Mouse (Mus musculus): ENCODE measurements at regions not wholly inside any gene's neighbourhood (a gene's known extent, or its start where the extent isn't known, plus 50 kb on each side); places are given as distances from the start of the nearest gene placed in this dataset.

DNA sequence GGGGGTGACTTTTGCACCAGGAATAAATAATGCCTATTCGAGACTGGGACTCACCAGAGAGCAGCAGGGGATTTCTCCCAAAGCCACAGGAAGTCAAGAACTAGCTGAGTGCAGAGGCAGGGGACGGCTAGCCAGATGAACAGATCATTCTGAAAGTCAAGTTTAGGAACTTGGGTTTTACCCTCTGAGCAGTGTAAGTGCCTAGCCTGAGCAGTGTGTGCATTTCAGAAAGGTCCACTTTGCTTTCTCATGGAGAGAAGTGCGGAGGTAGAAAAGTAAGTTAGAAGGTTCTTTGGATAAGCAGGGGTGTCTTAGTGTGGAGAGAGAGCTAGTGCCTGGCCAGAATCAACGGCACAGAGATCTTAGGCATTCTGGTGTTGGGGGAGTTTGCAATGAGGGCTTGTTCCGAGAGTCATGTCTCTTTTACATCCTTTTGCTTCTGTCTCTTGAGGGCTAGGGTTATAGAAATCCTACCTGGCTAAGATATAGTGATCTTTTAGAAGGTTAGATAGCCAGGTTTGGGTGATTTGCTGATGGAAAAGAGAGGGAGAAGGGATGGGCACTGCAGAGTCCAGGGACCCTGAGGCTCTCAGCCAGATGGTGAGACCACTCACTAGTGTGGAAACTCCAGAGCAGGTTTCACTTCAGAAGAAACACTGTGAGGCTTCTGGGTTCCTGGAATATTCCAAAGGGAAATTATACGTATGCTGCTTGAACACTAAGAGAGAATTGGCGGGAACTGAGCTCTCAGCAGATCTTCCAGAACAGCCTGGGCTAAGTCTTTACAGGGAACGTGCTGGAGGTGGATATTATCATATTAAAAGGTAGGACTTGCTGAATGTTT lies 68.8 kb upstream of the Tgfbr2 start (continued):
- TF ChIP-seq ZNF384 (IDR thresholded peaks at IDR 0.05; ENCODE audit: low read depth, low read length) (no peak), MAFK (IDR thresholded peaks at IDR 0.05; ENCODE audit: insufficient replicate concordance, low read length) (0 out of 2 replicates have a peak, but pooled peaks have one; percentile 8), SIN3A (IDR thresholded peaks at IDR 0.05; ENCODE audit: low read length) (peak; percentile 80; the same call in 1 of the 2 replicates), BHLHE40 (IDR thresholded peaks at IDR 0.05; ENCODE audit: low read depth, low read length) (peak; percentile 73), USF2 (conservative IDR thresholded peaks at IDR 0.05; ENCODE audit: low read depth, low read length) (no peak), CHD1 (IDR thresholded peaks at IDR 0.05; ENCODE audit: low read depth, low read length) (peak; percentile 92), ETS1 (conservative IDR thresholded peaks at IDR 0.05; ENCODE audit: low read depth, low read length) (peak; percentile 82), GABPA (IDR thresholded peaks at IDR 0.05; ENCODE audit: insufficient replicate concordance, low read depth, low read length) (no peak), MYC (IDR thresholded peaks at IDR 0.05; ENCODE audit: low read depth, low read length) (peak; percentile 38; the same call in 1 of the 2 replicates), CTCF (conservative IDR thresholded peaks at IDR 0.05 in 1 of 2, IDR thresholded peaks at IDR 0.05 in 1 of 2; ENCODE audit: low read depth in 2 of 2, low read length in 2 of 2) (no peak), EP300 (IDR thresholded peaks at IDR 0.05; ENCODE audit: low read length) (peak; percentile 94), POLR2A (IDR thresholded peaks at IDR 0.05; ENCODE audit: low read depth, low read length) (peak; percentile 74), NELFE (IDR thresholded peaks at IDR 0.05; ENCODE audit: low read depth, low read length) (peak; percentile 82), PAX5 (IDR thresholded peaks at IDR 0.05; ENCODE audit: low read length) (no peak), E2F4 (IDR thresholded peaks at IDR 0.05; ENCODE audit: insufficient replicate concordance, low read depth, low read length) (peak; percentile 92), POLR2AphosphoS2 (IDR thresholded peaks at IDR 0.05; ENCODE audit: low read depth, low read length) (peak; percentile 84), TCF12 (IDR thresholded peaks at IDR 0.05; ENCODE audit: low read depth, low read length) (peak; percentile 96), CHD2 (IDR thresholded peaks at IDR 0.05; ENCODE audit: low read length) (peak; percentile 50), ZKSCAN1 (IDR thresholded peaks at IDR 0.05; ENCODE audit: borderline replicate concordance, low read depth, low read length) (no peak), SMC3 (IDR thresholded peaks at IDR 0.05; ENCODE audit: low read depth, low read length) (no peak; the same call in 1 of the 2 replicates)

DNA sequence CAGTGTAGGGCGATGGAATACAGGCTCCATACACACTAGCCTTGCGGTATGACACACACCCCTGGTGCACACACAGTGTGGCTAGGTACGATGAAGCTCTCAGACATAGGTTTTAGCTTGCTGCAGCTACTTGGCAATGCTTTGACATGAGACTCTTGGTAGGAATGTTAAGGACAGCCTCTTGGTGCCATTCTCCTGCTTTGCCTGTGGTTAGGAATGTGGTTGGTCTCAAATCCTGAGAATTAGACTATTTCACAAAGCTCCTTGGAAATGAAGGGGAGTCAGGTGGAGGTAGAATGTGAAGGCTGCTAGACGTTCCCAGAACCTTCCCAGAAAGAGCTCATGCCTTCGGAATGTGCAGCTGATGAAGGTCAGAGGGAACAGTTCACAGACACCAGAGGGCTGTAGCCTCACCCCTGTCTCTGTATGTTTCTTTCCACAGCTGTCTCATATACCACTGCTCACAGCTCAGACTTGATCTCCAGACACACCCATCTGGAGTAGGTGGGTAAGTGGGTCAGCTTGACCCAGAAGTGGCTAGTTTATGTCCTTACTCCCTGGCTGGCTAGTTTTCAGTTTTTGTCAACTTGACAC lies 66.9 kb upstream of the Tgfbr2 start:
- Histone ChIP-seq H3K36me3 (replicated peaks in 1 of 2; ENCODE audit: control insufficient read depth in 1 of 2, insufficient read depth in 1 of 2, low read length in 1 of 2) (peaks cover under 1 to 11% of the 10 kb centered on the region in 2 experiments), H3K4me2 (ENCODE audit: insufficient read depth, low read depth, poor library complexity, severe bottlenecking) (no peak overlapping the region), H3K79me2 (replicated peaks; ENCODE audit: control insufficient read depth, extremely low read depth, insufficient read depth, poor library complexity, severe bottlenecking) (peaks cover 16% of the 10 kb centered on the region), H3K9me3 (replicated peaks; ENCODE audit: low read length) (peaks cover 4% of the 10 kb centered on the region), H3K9ac (ENCODE audit: insufficient read depth, low read depth) (no peak overlapping the region), H3K27me3 (replicated peaks) (no peaks in the 10 kb centered on the region), H3K4me1 (ENCODE audit: control insufficient read depth in 1 of 2, insufficient read depth in 2 of 2) (peaks cover 19 to 40% of the 10 kb centered on the region in 2 experiments), H3K27ac (ENCODE audit: insufficient read depth, low read depth) (no peak overlapping the region), H3K4me3 (replicated peaks in 1 of 3; ENCODE audit: low read depth in 2 of 3, low read length in 2 of 3, poor library complexity in 1 of 3) (no peak overlapping the region)
- TF ChIP-seq TBP (conservative IDR thresholded peaks at IDR 0.05; ENCODE audit: low read depth, low read length): no peak
- TF ChIP-seq USF2 (conservative IDR thresholded peaks at IDR 0.05; ENCODE audit: low read depth, low read length): no peak
- no peak for TF ChIP-seq MEF2A (IDR thresholded peaks at IDR 0.05; ENCODE audit: borderline replicate concordance, low read depth, low read length)
- no peak for TF ChIP-seq ELF1 (IDR thresholded peaks at IDR 0.05; ENCODE audit: low read depth, low read length)
- TF ChIP-seq SMC3 (IDR thresholded peaks at IDR 0.05; ENCODE audit: low read depth, low read length): no peak
- no peak for TF ChIP-seq ZMIZ1 (IDR thresholded peaks at IDR 0.05; ENCODE audit: low read depth, low read length)
- TF ChIP-seq RAD21 (IDR thresholded peaks at IDR 0.05; ENCODE audit: low read depth, low read length): no peak
- TF ChIP-seq POLR2A (IDR thresholded peaks at IDR 0.05; ENCODE audit: low read depth, low read length): no peak
- no peak for TF ChIP-seq MYC (IDR thresholded peaks at IDR 0.05; ENCODE audit: low read depth, low read length)
- TF ChIP-seq EP300 (IDR thresholded peaks at IDR 0.05; ENCODE audit: low read length): no peak
- no peak for TF ChIP-seq JUND (conservative IDR thresholded peaks at IDR 0.05; ENCODE audit: low read depth, low read length)
- TF ChIP-seq ZNF384 (IDR thresholded peaks at IDR 0.05; ENCODE audit: low read depth, low read length): no peak
- no peak for TF ChIP-seq E2F4 (IDR thresholded peaks at IDR 0.05; ENCODE audit: insufficient replicate concordance, low read depth, low read length)
- no peak for TF ChIP-seq MAZ (IDR thresholded peaks at IDR 0.05; ENCODE audit: low read depth, low read length)
- TF ChIP-seq GABPA (IDR thresholded peaks at IDR 0.05; ENCODE audit: insufficient replicate concordance, low read depth, low read length): no peak
- no peak for TF ChIP-seq USF1 (IDR thresholded peaks at IDR 0.05; ENCODE audit: low read depth, low read length)
- dilution Hi-C loops (cut with MboI; ENCODE audit: extremely low pct_ligation_motif_present, extremely low pct_unique_long_range_greater_than_20kb, low sequenced_read_pairs): no loop called here
- no peak for DNase-seq (ENCODE audit: extremely low read depth)
- in situ Hi-C loops (cut with MboI; ENCODE audit: low pct_ligation_motif_present, low pct_unique_long_range_greater_than_20kb, low sequenced_read_pairs): loop anchor here (5.0 to 10.0 kb wide), 2 partner anchors 70 to 133 kb away; no protein-coding TSS in a partner anchor
